Mouse (Mus musculus): ENCODE results near the gene Eml4. TPM values are rescaled to one million over a fixed set of nuclear protein-coding genes. Genes with fewer than 3 reads are reported as not detected.

The Eml4 gene
- 1 to 10 TPM; 3.8 to 4.5 TPM for total RNA-seq (2021)
- polyA plus RNA-seq (2012; rRNA removed), result 3.0 and 5.1 TPM in 2 replicates
- long read RNA-seq, full-length matches to known transcripts, result 2 of 7 reads
- long read RNA-seq, partial matches to known transcripts, result 0 of 7 reads
- long read RNA-seq, other reads (novel, unspliced or antisense), result 5 of 7 reads

DNA sequence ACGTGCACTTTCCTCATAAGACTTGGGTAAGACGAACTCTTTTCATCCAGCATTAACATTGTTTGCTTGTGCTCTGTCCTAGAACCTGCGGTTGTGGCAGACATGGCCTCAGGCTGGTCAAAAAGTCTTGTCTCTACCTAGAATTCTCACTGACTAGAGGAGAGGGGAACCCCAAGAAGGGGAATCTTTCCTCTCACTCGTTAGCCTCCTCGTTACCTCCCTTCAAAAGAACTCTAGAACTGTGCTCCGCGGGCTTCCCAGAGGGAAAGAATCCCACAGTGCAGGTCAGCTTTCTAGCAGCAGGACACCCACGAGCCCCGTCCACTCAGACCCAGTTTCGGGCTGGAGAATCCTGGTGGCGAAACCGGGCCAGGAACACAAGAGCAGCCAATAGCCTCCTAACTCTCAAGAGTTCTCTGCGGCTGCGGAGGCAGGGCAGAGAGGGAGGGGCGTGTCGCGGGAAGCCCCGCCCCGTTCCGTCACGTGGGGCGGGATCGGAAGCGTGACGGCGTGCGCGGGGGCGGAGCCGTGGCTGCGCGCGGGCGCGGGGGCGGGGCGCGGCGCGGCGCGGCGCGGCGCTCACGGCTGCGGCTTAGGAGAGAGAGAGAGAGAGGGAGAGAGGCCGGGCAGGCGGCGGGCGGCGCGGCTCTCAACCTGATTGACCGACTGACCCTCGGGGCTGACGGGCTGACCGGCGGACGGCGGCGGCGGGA is at the start of gene Eml4:
Gene Eml4, plus strand, starts transcription at position 553 of the 713 bp plus-strand sequence.
- H3K27ac ChIP-seq, result peak within 1 kb of the TSS; percentile 95
- intact Hi-C loops (cut with DNase I), result loop anchor here (1.0 to 5.0 kb wide), 4 partner anchors 28 to 164 kb away; no protein-coding TSS in a partner anchor
- peak; percentile 63 for TF ChIP-seq CTCF (IDR thresholded peaks at IDR 0.05)
- TF ChIP-seq POLR2A (IDR thresholded peaks at IDR 0.05; ENCODE audit: insufficient read depth, low read depth, low read length), result peak; percentile 96
- TF ChIP-seq EP300 (IDR thresholded peaks at IDR 0.05; ENCODE audit: insufficient read depth, low read depth, low read length), result 0 out of 2 replicates have a peak, but pooled peaks have one; percentile 24
- no peaks in the 10 kb centered on the region; the same call in 1 of the 2 replicates for H3K79me2 ChIP-seq (replicated peaks; ENCODE audit: control insufficient read depth, insufficient read depth, low read length)
- H3K9ac ChIP-seq (ENCODE audit: low read depth, low read length), result peak within 1 kb of the TSS; percentile 76
- no peaks in the 10 kb centered on the region; the same call in none of the 2 replicates for H3K4me1 ChIP-seq (ENCODE audit: control insufficient read depth, insufficient read depth, low read length)
- 2% methylated on average over 47 of the region's 62 CpGs for WGBS
- peak; percentile 96 to 99 for DNase-seq
- H3K4me3 ChIP-seq, result peak within 1 kb of the TSS; percentile 78
- no peaks in the 10 kb centered on the region for H3K27me3 ChIP-seq (ENCODE audit: control insufficient read depth, insufficient read depth, low read length)
- no peaks in the 10 kb centered on the region for H3K36me3 ChIP-seq (ENCODE audit: control insufficient read depth, insufficient read depth, low read length)

DNA sequence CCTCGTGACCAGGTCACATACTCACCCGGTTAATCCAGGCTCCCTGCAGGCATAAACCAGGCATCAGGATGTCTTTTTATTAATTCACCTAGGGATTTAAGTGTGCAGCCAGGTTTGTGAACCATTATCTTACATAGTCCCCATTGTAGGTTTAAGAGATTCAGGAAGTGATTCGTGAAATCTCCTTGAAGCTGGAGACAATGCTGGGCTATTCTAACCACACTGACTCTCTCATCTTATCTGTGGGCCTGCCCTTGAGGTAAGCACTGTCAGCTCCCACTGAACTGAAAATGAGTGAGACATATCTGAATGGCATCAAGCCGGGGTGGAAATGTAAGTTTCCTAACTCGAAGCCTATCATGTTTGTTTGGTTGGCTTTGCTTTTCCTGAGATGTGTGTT is 49.3 kb upstream of the Eml4 start:
- Histone ChIP-seq H3K4me1 (ENCODE audit: control insufficient read depth, insufficient read depth, low read length) (no peaks in the 10 kb centered on the region), H3K36me3 (ENCODE audit: control insufficient read depth, insufficient read depth, low read length) (no peaks in the 10 kb centered on the region), H3K9ac (ENCODE audit: low read depth, low read length) (no peak overlapping the region), H3K27me3 (ENCODE audit: control insufficient read depth, insufficient read depth, low read length) (no peaks in the 10 kb centered on the region), H3K79me2 (replicated peaks; ENCODE audit: control insufficient read depth, insufficient read depth, low read length) (no peaks in the 10 kb centered on the region), H3K4me3 (no peak overlapping the region), H3K27ac (no peak overlapping the region)
- WGBS, result 60% methylated on average over 5 of the region's 5 CpGs
- TF ChIP-seq EP300 (IDR thresholded peaks at IDR 0.05; ENCODE audit: insufficient read depth, low read depth, low read length) (no peak), CTCF (IDR thresholded peaks at IDR 0.05) (no peak), POLR2A (IDR thresholded peaks at IDR 0.05; ENCODE audit: insufficient read depth, low read depth, low read length) (no peak)
- intact Hi-C loops (cut with DNase I), result no loop called here
- no peak for DNase-seq

DNA sequence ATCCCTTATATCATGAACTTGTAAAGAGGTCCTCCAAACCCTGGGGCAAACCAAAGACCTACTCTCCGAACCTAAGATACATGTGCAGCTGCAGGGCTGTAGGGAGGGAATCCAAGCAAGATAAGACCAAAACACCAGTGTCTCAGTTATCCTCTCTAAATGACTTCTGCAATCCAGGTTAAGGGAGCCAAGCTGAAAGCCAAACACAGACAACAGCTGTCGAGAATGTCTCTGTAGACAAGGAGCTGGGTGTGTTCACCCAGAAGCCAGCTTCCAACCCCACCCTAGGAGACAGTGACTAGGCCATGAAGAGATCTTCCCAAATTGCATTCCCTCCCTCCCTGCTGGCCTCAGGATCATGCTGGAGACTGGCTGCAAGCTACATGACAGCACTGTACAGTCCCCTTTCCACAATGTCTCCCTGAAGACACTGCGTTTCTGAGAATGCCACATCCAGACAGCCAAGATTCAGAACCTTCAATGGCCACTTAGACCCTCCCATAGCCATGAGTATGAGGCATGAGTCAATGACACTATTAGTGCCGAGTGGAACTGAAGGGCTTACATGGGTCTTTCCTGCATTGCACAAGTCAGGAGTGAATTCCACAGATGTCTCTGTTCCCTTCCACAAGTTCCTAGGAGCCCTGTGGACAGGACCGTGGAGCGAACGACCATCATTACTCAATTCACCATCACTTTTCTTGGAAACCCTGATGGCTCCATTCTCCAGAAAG is 46.5 kb upstream of the Eml4 start:
- Histone ChIP-seq H3K79me2 (replicated peaks; ENCODE audit: control insufficient read depth, insufficient read depth, low read length) (no peaks in the 10 kb centered on the region), H3K4me1 (ENCODE audit: control insufficient read depth, insufficient read depth, low read length) (no peaks in the 10 kb centered on the region), H3K36me3 (ENCODE audit: control insufficient read depth, insufficient read depth, low read length) (no peaks in the 10 kb centered on the region), H3K4me3 (no peak overlapping the region), H3K9ac (ENCODE audit: low read depth, low read length) (no peak overlapping the region), H3K27me3 (ENCODE audit: control insufficient read depth, insufficient read depth, low read length) (no peaks in the 10 kb centered on the region), H3K27ac (no peak overlapping the region)
- DNase-seq, result no peak
- TF ChIP-seq POLR2A (IDR thresholded peaks at IDR 0.05; ENCODE audit: insufficient read depth, low read depth, low read length) (no peak), CTCF (IDR thresholded peaks at IDR 0.05) (no peak), EP300 (IDR thresholded peaks at IDR 0.05; ENCODE audit: insufficient read depth, low read depth, low read length) (no peak)
- intact Hi-C loops (cut with DNase I), result no loop called here
- 73% methylated on average over 7 of the region's 7 CpGs for WGBS

DNA sequence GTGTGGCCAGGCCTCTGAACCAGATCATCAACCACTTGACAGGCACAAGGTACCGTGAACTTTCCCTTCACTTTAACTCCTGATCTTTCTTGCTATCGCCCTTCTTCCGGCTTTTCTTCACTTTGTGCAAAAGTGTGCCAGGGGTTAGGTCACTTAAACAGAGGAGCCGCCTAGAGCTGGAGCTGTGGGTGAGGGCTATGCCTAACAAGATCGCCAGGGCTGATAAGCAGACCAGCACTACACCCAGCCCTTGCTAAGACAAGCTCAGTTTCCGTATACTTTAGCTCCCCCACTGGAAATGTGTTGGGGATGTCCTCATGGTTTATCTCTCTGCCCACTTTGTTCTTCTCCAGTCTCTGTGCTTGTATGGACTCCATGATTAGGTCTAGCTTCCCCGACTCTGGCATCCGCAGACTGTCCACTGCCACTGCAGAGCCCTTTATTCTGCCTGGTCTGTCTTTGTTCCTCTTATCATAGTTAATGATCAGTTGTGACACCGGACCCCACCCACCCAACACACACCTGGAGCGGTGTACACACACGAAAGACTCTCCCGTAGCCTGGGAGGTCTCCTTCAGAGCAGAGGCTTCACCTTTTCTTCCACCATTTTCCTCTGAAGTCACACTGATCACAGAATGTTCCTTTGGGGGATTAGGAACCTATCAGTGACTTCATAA is 43.6 kb upstream of the Eml4 start:
- Histone ChIP-seq H3K4me1 (ENCODE audit: control insufficient read depth, insufficient read depth, low read length) (peaks cover under 1% of the 10 kb centered on the region), H3K27me3 (ENCODE audit: control insufficient read depth, insufficient read depth, low read length) (no peaks in the 10 kb centered on the region), H3K9ac (ENCODE audit: low read depth, low read length) (no peak overlapping the region), H3K4me3 (no peak overlapping the region), H3K36me3 (ENCODE audit: control insufficient read depth, insufficient read depth, low read length) (no peaks in the 10 kb centered on the region), H3K27ac (no peak overlapping the region), H3K79me2 (replicated peaks; ENCODE audit: control insufficient read depth, insufficient read depth, low read length) (no peaks in the 10 kb centered on the region)
- intact Hi-C loops (cut with DNase I), result no loop called here
- TF ChIP-seq POLR2A (IDR thresholded peaks at IDR 0.05; ENCODE audit: insufficient read depth, low read depth, low read length) (no peak), CTCF (IDR thresholded peaks at IDR 0.05) (no peak), EP300 (IDR thresholded peaks at IDR 0.05; ENCODE audit: insufficient read depth, low read depth, low read length) (no peak)
- WGBS, result 81% methylated on average over 12 of the region's 12 CpGs
- DNase-seq, result no peak

DNA sequence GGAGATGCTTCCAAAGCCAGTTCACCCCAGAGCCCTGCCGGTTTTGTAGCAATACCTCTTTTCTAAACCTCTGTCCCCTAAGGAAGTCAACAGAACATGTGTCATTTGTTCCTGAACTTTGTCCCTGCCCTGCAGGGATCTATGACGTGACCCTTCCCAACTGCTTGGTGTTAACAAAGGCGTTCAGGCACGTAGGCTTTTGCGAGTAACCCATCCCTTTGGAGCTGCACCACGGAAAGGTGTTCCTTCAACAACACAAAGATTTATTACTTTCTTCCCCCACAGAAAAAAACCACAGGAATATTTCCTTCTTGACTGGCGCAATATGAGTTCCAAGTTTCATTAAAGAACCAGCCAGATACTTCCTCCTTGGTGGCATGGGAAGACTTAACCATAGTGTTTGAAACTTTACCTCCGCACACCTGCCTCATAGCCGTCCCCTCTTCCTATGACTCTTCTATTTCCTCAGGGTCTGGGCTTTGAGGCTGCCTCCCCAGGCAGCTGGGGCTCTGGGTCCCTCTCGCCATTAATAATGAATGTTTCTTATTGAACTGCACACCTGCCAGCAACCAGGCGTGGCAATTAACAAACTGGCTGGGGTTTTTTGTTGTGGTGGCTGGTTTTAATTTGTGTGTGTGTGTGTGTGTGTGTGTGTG is 43.0 kb upstream of the Eml4 start:
- Histone ChIP-seq H3K4me3 (no peak overlapping the region), H3K27ac (no peak overlapping the region), H3K9ac (ENCODE audit: low read depth, low read length) (no peak overlapping the region), H3K36me3 (ENCODE audit: control insufficient read depth, insufficient read depth, low read length) (no peaks in the 10 kb centered on the region), H3K4me1 (ENCODE audit: control insufficient read depth, insufficient read depth, low read length) (peaks cover 5% of the 10 kb centered on the region), H3K79me2 (replicated peaks; ENCODE audit: control insufficient read depth, insufficient read depth, low read length) (no peaks in the 10 kb centered on the region), H3K27me3 (ENCODE audit: control insufficient read depth, insufficient read depth, low read length) (no peaks in the 10 kb centered on the region)
- 79% methylated on average over 11 of the region's 11 CpGs for WGBS
- no peak for DNase-seq
- intact Hi-C loops (cut with DNase I), result no loop called here
- TF ChIP-seq POLR2A (IDR thresholded peaks at IDR 0.05; ENCODE audit: insufficient read depth, low read depth, low read length), result no peak
- no peak for TF ChIP-seq EP300 (IDR thresholded peaks at IDR 0.05; ENCODE audit: insufficient read depth, low read depth, low read length)
- TF ChIP-seq CTCF (IDR thresholded peaks at IDR 0.05), result no peak
